Mouse (Mus musculus): Measurements from ENCODE around the gene Gm3015.
"Not testable (repeated sequence)": the region's sequence is repeated elsewhere in the genome, so short reads cannot be mapped to it uniquely, and the experiment has no call there.

Gene Gm3015

DNA sequence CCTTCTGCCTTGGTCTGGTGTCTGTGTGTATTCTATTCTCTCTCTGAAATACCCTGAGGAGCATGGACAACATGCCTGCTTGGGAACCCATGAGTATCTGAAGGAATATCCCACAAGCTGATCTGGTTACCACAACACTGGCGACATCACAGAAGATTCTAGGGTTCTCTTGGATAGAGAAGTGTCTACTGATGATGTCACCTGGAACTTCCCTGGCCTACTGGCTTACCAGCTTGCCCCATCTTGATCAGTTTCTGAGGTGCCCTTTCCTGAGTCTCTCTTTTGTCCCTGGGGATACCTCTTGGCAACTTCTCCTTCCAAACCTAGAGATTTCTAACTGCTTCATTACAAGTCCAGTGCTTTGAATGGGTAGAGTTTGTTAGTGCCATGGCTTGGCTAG, at the start of gene Gm3015:
Gm3015 (minus strand) TSS at position 101 of the 400 bp plus-strand sequence.
- DNase-seq (ENCODE audit: low read depth, low spot score), result not testable (repeated sequence)

DNA sequence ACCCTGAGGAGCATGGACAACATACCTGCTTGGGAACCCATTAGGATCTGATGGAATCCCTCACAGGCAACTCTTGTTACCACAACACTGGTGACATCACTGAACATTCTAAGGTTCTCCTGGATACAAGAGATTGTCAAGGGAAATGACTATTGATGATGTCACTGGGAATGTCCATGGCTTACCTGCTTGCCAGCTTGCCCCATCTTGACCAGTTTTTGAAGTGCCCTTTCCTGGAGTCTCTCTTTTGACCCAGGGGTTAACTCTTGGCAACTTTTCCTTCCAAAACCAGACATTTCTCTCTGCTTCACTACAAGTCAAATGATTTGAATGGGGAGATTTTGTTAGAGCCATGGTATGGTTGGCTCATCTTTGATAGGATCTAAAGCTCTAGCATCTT, 29.3 kb upstream of the Gm3015 start, which contains the start of gene Gm10377:
Gm10377 (minus strand) TSS at position 101 of the 400 bp plus-strand sequence.
- DNase-seq (ENCODE audit: low read depth, low spot score), result not testable (repeated sequence)
